Mouse (Mus musculus) CH12.LX (cell line): ENCODE data around the gene Erf. TPM values are rescaled to one million over a fixed set of nuclear protein-coding genes. Genes with fewer than 3 reads are reported as not detected.

ENCODE experiments used
- DNase-seq: peaks from one replicate; pipeline ENCODE4 v3.0.0-alpha.2; 2013; ENCODE audit errors: extremely low read depth
- H3K27ac ChIP-seq: 2 replicates; pipeline ENCODE4 v1.5.1; 2012; ENCODE audit warnings: low read depth, mild to moderate bottlenecking, control low read depth, moderate library complexity; ENCODE audit not compliant: insufficient read depth
- H3K27me3 ChIP-seq: replicated peaks from 2 replicates; pipeline ENCODE3; 2012; ENCODE audit warnings: inconsistent platforms
- H3K36me3 ChIP-seq, 2 experiments: replicated peaks in 1 of 2; 2 replicates each; pipeline versions ENCODE3 to v1.6.1; 2012; ENCODE audit warnings: inconsistent platforms in 1 of 2, low read length in 1 of 2, mild to moderate bottlenecking in 1 of 2, mixed read lengths in 1 of 2, moderate library complexity in 1 of 2; ENCODE audit not compliant: control insufficient read depth in 1 of 2, insufficient read depth in 1 of 2
- H3K4me1 ChIP-seq, 2 experiments: 2 replicates each; pipeline ENCODE4 v1.6.1; 2012; ENCODE audit warnings: inconsistent platforms in 1 of 2, moderate library complexity in 1 of 2; ENCODE audit not compliant: insufficient read depth in 2 of 2, control insufficient read depth in 1 of 2
- H3K4me2 ChIP-seq: 2 replicates; pipeline ENCODE4 v1.6.1; 2012; ENCODE audit warnings: low read depth, mild to moderate bottlenecking, control low read depth; ENCODE audit not compliant: poor library complexity, insufficient read depth, severe bottlenecking
- H3K4me3 ChIP-seq, 3 experiments: fragments of 150-350 bp in 1 of 3; sonication (generic) in 1 of 3; replicated peaks in 1 of 3; 2 replicates each; pipeline versions ENCODE3 to v1.5.1; 2011 to 2012; ENCODE audit warnings: low read depth in 2 of 3, low read length in 2 of 3, mild to moderate bottlenecking in 2 of 3, moderate library complexity in 2 of 3, control low read depth in 1 of 3, improper control_type of control experiment in 1 of 3, inconsistent platforms in 1 of 3, mixed read lengths in 1 of 3; ENCODE audit not compliant: poor library complexity in 1 of 3
- H3K79me2 ChIP-seq: replicated peaks from 2 replicates; pipeline ENCODE4 v1.6.1; 2012; ENCODE audit warnings: mild to moderate bottlenecking, moderate library complexity; ENCODE audit not compliant: control insufficient read depth, poor library complexity, insufficient read depth, severe bottlenecking; ENCODE audit errors: extremely low read depth
- H3K9ac ChIP-seq: 2 replicates; pipeline ENCODE4 v1.6.1; 2012; ENCODE audit warnings: low read depth, mild to moderate bottlenecking, control low read depth, moderate library complexity; ENCODE audit not compliant: insufficient read depth
- H3K9me3 ChIP-seq: replicated peaks from 2 replicates; pipeline ENCODE3; 2012; ENCODE audit warnings: low read length, inconsistent platforms, mixed read lengths
- CHD1 ChIP-seq: IDR thresholded peaks from 2 replicates; pipeline ENCODE4 v1.6.1; 2012; ENCODE audit warnings: low read depth, low read length, improper control_type of control experiment, inconsistent platforms
- E2F4 ChIP-seq: IDR thresholded peaks from 2 replicates; pipeline ENCODE4 v1.6.1; 2011; ENCODE audit warnings: low read depth, low read length, improper control_type of control experiment; ENCODE audit not compliant: insufficient replicate concordance
- GABPA ChIP-seq: IDR thresholded peaks from 2 replicates; pipeline ENCODE4 v1.6.1; 2012; ENCODE audit warnings: low read depth, low read length, improper control_type of control experiment, inconsistent platforms; ENCODE audit not compliant: insufficient replicate concordance
- HCFC1 ChIP-seq: IDR thresholded peaks from 2 replicates; pipeline ENCODE4 v1.6.1; 2012; ENCODE audit warnings: low read depth, mild to moderate bottlenecking, inconsistent platforms, low read length, improper control_type of control experiment
- JUND ChIP-seq: conservative IDR thresholded peaks from 2 replicates; pipeline ENCODE4 v1.6.1; 2011; ENCODE audit warnings: low read depth, low read length, improper control_type of control experiment
- MAFK ChIP-seq: IDR thresholded peaks from 2 replicates; pipeline ENCODE4 v1.6.1; 2011; ENCODE audit warnings: low read length, improper control_type of control experiment; ENCODE audit not compliant: insufficient replicate concordance
- MYC ChIP-seq: IDR thresholded peaks from 2 replicates; pipeline ENCODE4 v1.6.1; 2011; ENCODE audit warnings: low read depth, mild to moderate bottlenecking, improper control_type of control experiment, low read length
- POLR2AphosphoS2 ChIP-seq: IDR thresholded peaks from 2 replicates; pipeline ENCODE4 v1.6.1; 2011; ENCODE audit warnings: low read depth, low read length, improper control_type of control experiment
- RAD21 ChIP-seq: IDR thresholded peaks from 2 replicates; pipeline ENCODE4 v1.6.1; 2011; ENCODE audit warnings: low read depth, mild to moderate bottlenecking, low read length, improper control_type of control experiment, moderate library complexity
- RCOR1 ChIP-seq: conservative IDR thresholded peaks from 2 replicates; pipeline ENCODE4 v1.6.1; 2012; ENCODE audit warnings: low read depth, mild to moderate bottlenecking, inconsistent platforms, low read length, improper control_type of control experiment
- SIN3A ChIP-seq: IDR thresholded peaks from 2 replicates; pipeline ENCODE4 v1.6.1; 2012; ENCODE audit warnings: low read length, improper control_type of control experiment, inconsistent platforms
- TBP ChIP-seq: conservative IDR thresholded peaks from 2 replicates; pipeline ENCODE4 v1.6.1; 2011; ENCODE audit warnings: low read depth, low read length, improper control_type of control experiment
- dilution Hi-C: fragments of 300-500 bp; cut with MboI; formaldehyde crosslinking; loops from 2 replicates; pipeline ENCODE4 v1.14.3; 2020; ENCODE audit warnings: low sequenced_read_pairs; ENCODE audit not compliant: extremely low pct_unique_long_range_greater_than_20kb, extremely low pct_ligation_motif_present
- in situ Hi-C: fragments of 300-500 bp; cut with MboI; formaldehyde crosslinking; loops from 3 replicates; pipeline ENCODE4 v1.14.3; 2019; ENCODE audit warnings: low sequenced_read_pairs, low pct_ligation_motif_present, low pct_unique_long_range_greater_than_20kb, mixed read lengths
- polyA plus RNA-seq: library from polyadenylated mRNA; unstranded; fragments of >175 nt; gene quantifications from 2 replicates; pipeline ENCODE4 v1.2.1, GENCODE M21; 2012; ENCODE audit warnings: low read depth; ENCODE audit not compliant: insufficient read length
- total RNA-seq, 2 experiments: library from RNA; depleted of rRNA; stranded (reverse); fragments of 300-350 nt in 1 of 2; fragments of >200 nt in 1 of 2; gene quantifications; 2 replicates each; pipeline ENCODE4 v1.2.3; 2012 to 2014

Gene Erf
- total and polyA plus RNA-seq, 3 experiments: 6.1 to 15.4 (median 13.2) TPM

DNA sequence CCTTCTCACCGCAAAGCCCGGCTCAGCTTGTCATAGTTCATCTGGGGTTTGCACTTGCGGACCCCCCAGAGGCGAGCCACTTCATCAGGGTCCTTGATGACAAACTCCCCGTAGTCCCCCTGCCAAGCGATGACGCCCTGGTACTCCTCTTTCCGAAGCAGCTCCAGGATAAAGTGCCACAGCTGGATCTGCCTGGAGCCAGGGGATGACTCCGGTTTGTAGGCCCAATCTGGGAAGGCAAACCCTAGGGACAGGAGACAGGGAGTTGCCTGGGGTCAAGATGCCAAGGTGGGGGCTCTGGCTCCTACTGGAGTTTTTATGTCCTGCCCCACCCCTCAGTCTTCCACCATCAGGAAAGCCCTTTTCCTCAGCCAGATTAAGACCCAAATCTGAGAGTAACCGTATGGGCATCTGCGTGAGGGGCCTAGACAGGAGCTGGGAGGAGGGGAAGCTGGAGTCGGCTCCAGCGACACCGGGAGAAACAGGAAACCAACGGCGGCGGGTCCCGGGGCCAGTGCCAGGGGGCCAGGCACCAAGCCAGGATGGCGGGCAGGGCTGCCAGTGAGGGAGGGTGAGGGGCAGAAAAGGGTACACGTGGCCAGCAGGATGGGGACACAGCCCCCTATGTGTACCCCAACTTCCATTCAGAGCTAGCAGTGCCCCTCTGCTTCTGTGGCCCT lies 4.3 kb downstream of the Erf start:
- no peak overlapping the region for H3K4me2 ChIP-seq
- dilution Hi-C loops: no loop called here
- H3K27me3 ChIP-seq: no peaks in the 10 kb centered on the region
- H3K4me1 ChIP-seq: peaks cover 5 to 29% of the 10 kb centered on the region in 2 experiments; a peak in 3 of 4 replicates
- H3K9ac ChIP-seq: no peak overlapping the region
- H3K27ac ChIP-seq: no peak overlapping the region
- in situ Hi-C loops: no loop called here
- peaks cover 11 to 43% of the 10 kb centered on the region in 2 experiments for H3K36me3 ChIP-seq
- TF ChIP-seq TBP (no peak), MAFK (no peak), POLR2AphosphoS2 (no peak)
- TF ChIP-seq, all 38 proteins: peak for 0
- DNase-seq: no peak
- Histone ChIP-seq H3K9me3 (no peaks in the 10 kb centered on the region), H3K4me3 (no peak overlapping the region), H3K79me2 (peaks cover 17% of the 10 kb centered on the region)

DNA sequence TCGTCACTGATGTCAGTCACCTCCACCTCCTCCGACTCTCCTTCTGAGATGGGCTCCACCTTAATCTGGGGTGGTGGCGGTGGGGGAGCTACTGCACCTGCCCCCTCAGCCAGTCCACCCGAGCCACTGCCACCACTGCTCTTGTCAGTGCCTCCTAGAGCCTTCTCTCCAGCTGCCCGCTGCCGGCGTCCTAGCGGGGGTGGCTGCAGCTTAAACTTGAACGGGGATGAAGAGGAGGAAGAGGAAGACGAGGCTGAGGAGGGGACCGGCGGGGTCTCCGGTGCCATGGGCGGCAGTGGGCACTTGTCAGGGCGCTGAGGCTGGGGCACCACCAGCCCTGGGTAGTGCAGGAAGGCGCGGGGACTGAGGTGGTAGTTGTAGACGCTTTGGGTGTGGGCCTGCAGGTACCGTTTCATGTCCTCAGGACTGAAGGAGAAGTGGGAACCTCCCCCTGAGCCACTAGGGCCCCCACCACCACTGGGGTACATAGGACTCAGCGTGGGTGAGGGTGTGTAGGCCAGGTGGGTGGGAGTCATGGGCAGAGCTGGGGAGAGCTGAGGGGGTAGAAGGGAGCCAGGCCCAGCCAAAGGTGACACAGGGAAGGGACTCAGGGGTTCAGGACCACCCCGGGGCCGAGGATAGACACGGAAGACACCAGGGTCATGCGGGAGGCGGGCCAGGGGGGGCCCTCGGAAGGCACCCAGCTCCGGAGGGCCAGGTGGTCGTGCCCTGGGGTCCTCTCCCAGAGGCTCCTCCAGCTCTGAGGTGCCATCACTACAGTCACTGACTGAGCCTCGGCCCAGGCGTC lies 5.8 kb downstream of the Erf start:
- in situ Hi-C loops (loop anchor here (5.0 kb wide), 1 partner anchor 33 kb away; no protein-coding TSS in a partner anchor), dilution Hi-C loops (no loop called here)
- Histone ChIP-seq H3K4me3 (no peak overlapping the region), H3K9ac (no peak overlapping the region), H3K27me3 (no peaks in the 10 kb centered on the region), H3K36me3 (peaks cover 11 to 47% of the 10 kb centered on the region in 2 experiments), H3K27ac (no peak overlapping the region), H3K4me1 (peaks cover 5 to 26% of the 10 kb centered on the region in 2 experiments; a peak in 3 of 4 replicates), H3K79me2 (peaks cover 15% of the 10 kb centered on the region), H3K9me3 (no peaks in the 10 kb centered on the region), H3K4me2 (no peak overlapping the region)
- no peak for TF ChIP-seq GABPA
- no peak for TF ChIP-seq RAD21
- TF ChIP-seq SIN3A: no peak
- TF ChIP-seq RCOR1: no peak
- TF ChIP-seq TBP: no peak
- TF ChIP-seq HCFC1: no peak
- no peak for TF ChIP-seq E2F4
- TF ChIP-seq MYC: no peak
- no peak for TF ChIP-seq MAFK
- no peak for TF ChIP-seq CHD1
- TF ChIP-seq JUND: no peak
- DNase-seq: no peak
